Mouse (Mus musculus) lung, postnatal 0 days (tissue): ENCODE measurements at regions not wholly inside any gene's neighbourhood (a gene's known extent, or its start where the extent isn't known, plus 50 kb on each side); places are given as distances from the start of the nearest gene placed in this dataset.

Experiments used
- ATAC-seq: fragments of 200-750 bp; cut with Nextera tagmentation; 2 replicates; pipeline ENCODE4 v1.8.0; 2017; ENCODE audit warnings: moderate library complexity
- DNase-seq: peaks from one replicate; pipeline ENCODE4 v3.0.0-alpha.2; 2016; ENCODE audit warnings: low spot score
- H3K27ac ChIP-seq: fragments of 300-500 bp; sonication (generic); 2 replicates; pipeline ENCODE4 v1.5.1; 2014; ENCODE audit warnings: antibody characterized with exemption, mild to moderate bottlenecking, low read length, mixed read lengths
- H3K27me3 ChIP-seq: fragments of 300-500 bp; sonication (generic); replicated peaks from 2 replicates; pipeline ENCODE4 v1.6.1; 2014; ENCODE audit warnings: low read length, mixed read lengths; ENCODE audit not compliant: insufficient read depth
- H3K36me3 ChIP-seq: fragments of 300-500 bp; sonication (generic); 2 replicates; pipeline ENCODE4 v1.6.1; 2014; ENCODE audit warnings: low read length, mixed read lengths; ENCODE audit not compliant: insufficient read depth
- H3K4me1 ChIP-seq: fragments of 300-500 bp; sonication (generic); 2 replicates; pipeline ENCODE4 v1.6.1; 2014; ENCODE audit warnings: antibody characterized with exemption, low read depth, low read length, mixed read lengths; ENCODE audit not compliant: insufficient read depth
- H3K4me2 ChIP-seq: fragments of 300-500 bp; sonication (generic); replicated peaks from 2 replicates; pipeline ENCODE4 v1.6.1; 2014; ENCODE audit warnings: low read depth, mild to moderate bottlenecking, low read length, moderate library complexity, mixed read lengths
- H3K4me3 ChIP-seq: fragments of 300-500 bp; sonication (generic); 2 replicates; pipeline ENCODE4 v1.5.1; 2014; ENCODE audit warnings: low read depth, low read length
- H3K9ac ChIP-seq: fragments of 300-500 bp; sonication (generic); replicated peaks from 2 replicates; pipeline ENCODE4 v1.6.1; 2014; ENCODE audit warnings: low read depth, mild to moderate bottlenecking
- H3K9me3 ChIP-seq: fragments of 300-500 bp; sonication (generic); 2 replicates; pipeline ENCODE4 v1.6.1; 2016; ENCODE audit warnings: low read length, mixed read lengths
- CTCF ChIP-seq: IDR thresholded peaks from 2 replicates; pipeline ENCODE4 v1.5.1; 2016; ENCODE audit warnings: antibody characterized with exemption, mild to moderate bottlenecking
- EP300 ChIP-seq: IDR thresholded peaks from 2 replicates; pipeline ENCODE4 v1.6.1; 2016; ENCODE audit warnings: antibody characterized with exemption, mild to moderate bottlenecking, control low read depth
- WGBS: fragments of 180-500 bp; shearing (Covaris S2); extraction: QIAGEN DNeasy Blood & Tissue Kit; methylation state at CpG from one replicate; pipeline ENCODE4 v1.1.7; 2014; 5-methylcytosine and 5-hydroxymethylcytosine counted together

- ATAC-seq (no peak), DNase-seq (no peak)
- 72% methylated on average over 5 of the region's 5 CpGs for WGBS
Measured at GRCm38 (mm10) chr7:82047456-82047855, 55.4 kb upstream of the Bnc1 start.

DNA sequence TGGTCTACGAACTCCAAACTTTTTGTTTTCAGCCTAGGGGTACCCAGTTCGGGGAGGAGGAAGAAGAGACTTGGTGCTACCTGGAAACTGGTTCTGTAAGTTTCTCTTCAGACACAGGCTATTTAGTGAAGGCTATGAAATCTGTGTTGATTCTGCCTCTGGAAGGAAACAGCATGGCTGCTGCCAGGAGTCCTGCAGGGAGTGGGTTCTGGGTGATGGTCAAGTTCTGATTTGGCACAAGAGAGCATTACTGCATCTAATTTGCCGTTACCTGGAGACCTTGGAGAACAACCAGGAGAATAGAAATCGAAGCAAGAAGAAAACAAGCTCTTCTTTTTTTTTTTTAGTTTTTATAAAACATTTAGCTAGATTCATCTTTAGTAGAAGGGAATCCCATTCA is 61.3 kb upstream of the Bnc1 start:
- no peaks in the 10 kb centered on the region for H3K9me3 ChIP-seq
- H3K9ac ChIP-seq, result no peak overlapping the region
- H3K4me2 ChIP-seq, result no peak overlapping the region
- H3K27me3 ChIP-seq, result no peaks in the 10 kb centered on the region
- no peak overlapping the region for H3K27ac ChIP-seq
- ATAC-seq (no peak), DNase-seq (no peak)
- TF ChIP-seq EP300 (no peak), CTCF (no peak)
- WGBS, result 66% methylated on average over 4 of the region's 4 CpGs
- no peak overlapping the region for H3K4me3 ChIP-seq
- H3K4me1 ChIP-seq, result no peaks in the 10 kb centered on the region
- no peaks in the 10 kb centered on the region for H3K36me3 ChIP-seq

More at GRCm38 (mm10) chr7:82047456-82047855, 55.4 kb upstream of the Bnc1 start:
- H3K36me3 ChIP-seq, result no peaks in the 10 kb centered on the region
- no peak overlapping the region for H3K27ac ChIP-seq
- no peaks in the 10 kb centered on the region for H3K27me3 ChIP-seq
- TF ChIP-seq CTCF, result no peak
- TF ChIP-seq EP300, result no peak
- H3K4me2 ChIP-seq, result no peak overlapping the region
- no peaks in the 10 kb centered on the region for H3K4me1 ChIP-seq
- no peak overlapping the region for H3K4me3 ChIP-seq
- H3K9ac ChIP-seq, result no peak overlapping the region
- H3K9me3 ChIP-seq, result no peaks in the 10 kb centered on the region

GRCm38 (mm10) chr7:82056551-82057230 is 64.6 kb upstream of the Bnc1 start:
- no peak for TF ChIP-seq EP300
- TF ChIP-seq CTCF, result no peak
- Histone ChIP-seq H3K27ac (no peak overlapping the region), H3K27me3 (no peaks in the 10 kb centered on the region), H3K9me3 (no peaks in the 10 kb centered on the region), H3K9ac (no peak overlapping the region), H3K4me2 (peak overlapping the region; percentile 15; the same call in 1 of the 2 replicates), H3K4me1 (no peaks in the 10 kb centered on the region), H3K4me3 (no peak overlapping the region), H3K36me3 (no peaks in the 10 kb centered on the region)
- ATAC-seq (no peak), DNase-seq (peak; percentile 17)
- WGBS, result 6% methylated on average over 21 of the region's 21 CpGs

DNA sequence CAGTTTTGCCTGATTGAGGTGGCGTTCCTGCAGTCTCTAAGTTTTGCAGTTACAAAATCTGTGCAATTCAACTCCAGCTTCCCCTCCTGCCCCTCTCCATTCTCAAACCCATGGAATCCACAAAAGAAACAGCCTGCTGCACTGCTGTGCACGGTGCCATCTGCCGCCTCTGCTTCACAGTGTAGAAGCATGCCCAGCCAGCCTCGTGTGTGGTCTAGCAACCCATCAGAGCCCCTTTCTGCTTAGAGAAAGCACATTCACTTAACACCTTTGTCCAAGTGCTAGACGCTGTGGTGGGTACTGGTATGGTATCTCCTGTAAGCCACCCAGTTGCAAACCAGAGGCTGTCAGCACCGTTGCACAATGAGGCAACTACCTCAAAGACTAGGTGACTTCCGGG is 71.3 kb upstream of the Bnc1 start:
- Histone ChIP-seq H3K4me3 (no peak overlapping the region), H3K9me3 (no peaks in the 10 kb centered on the region), H3K27ac (no peak overlapping the region), H3K4me2 (no peak overlapping the region), H3K9ac (no peak overlapping the region), H3K27me3 (no peaks in the 10 kb centered on the region), H3K4me1 (no peaks in the 10 kb centered on the region), H3K36me3 (no peaks in the 10 kb centered on the region)
- WGBS, result 46% methylated on average over 7 of the region's 7 CpGs
- no peak for TF ChIP-seq EP300
- no peak for TF ChIP-seq CTCF
- no peak for ATAC-seq
- no peak for DNase-seq

GRCm38 (mm10) chr7:82069629-82070450 is 77.7 kb upstream of the Bnc1 start:
- ATAC-seq, result no peak

GRCm38 (mm10) chr7:82070946-82071727 is 79.0 kb upstream of the Bnc1 start:
- Histone ChIP-seq H3K36me3 (no peaks in the 10 kb centered on the region), H3K27ac (no peak overlapping the region), H3K4me1 (no peaks in the 10 kb centered on the region), H3K27me3 (no peaks in the 10 kb centered on the region), H3K9me3 (no peaks in the 10 kb centered on the region), H3K4me3 (no peak overlapping the region), H3K4me2 (no peak overlapping the region), H3K9ac (no peak overlapping the region)
- 73% methylated on average over 10 of the region's 10 CpGs for WGBS
- no peak for TF ChIP-seq EP300
- no peak for TF ChIP-seq CTCF
- DNase-seq, result no peak
- no peak for ATAC-seq

More at GRCm38 (mm10) chr7:82069629-82070450, 77.7 kb upstream of the Bnc1 start:
- Histone ChIP-seq H3K4me2 (no peak overlapping the region), H3K4me1 (no peaks in the 10 kb centered on the region), H3K27me3 (no peaks in the 10 kb centered on the region), H3K27ac (no peak overlapping the region), H3K9ac (no peak overlapping the region), H3K9me3 (no peaks in the 10 kb centered on the region), H3K36me3 (no peaks in the 10 kb centered on the region), H3K4me3 (no peak overlapping the region)
- no peak for DNase-seq
- WGBS, result 59% methylated on average over 7 of the region's 7 CpGs
- TF ChIP-seq CTCF, result no peak
- TF ChIP-seq EP300, result no peak
